Mouse (Mus musculus) C2C12 (cell line): ENCODE data around the gene Zbtb8os. TPM values are rescaled to one million over a fixed set of nuclear protein-coding genes. Genes with fewer than 3 reads are reported as not detected.

Experiments
- H3K27me3 ChIP-seq: one replicate; pipeline ENCODE4 v1.6.1; 2011; ENCODE audit not compliant: control insufficient read depth, insufficient read depth, insufficient read length
- H3K36me3 ChIP-seq: one replicate; pipeline ENCODE4 v1.6.1; 2011; ENCODE audit not compliant: control insufficient read depth, insufficient read depth
- H3K4me3 ChIP-seq: one replicate; pipeline ENCODE4 v1.5.1; 2011; ENCODE audit warnings: mild to moderate bottlenecking, control low read depth; ENCODE audit not compliant: poor library complexity, insufficient read depth, severe bottlenecking
- H3K79me2 ChIP-seq: one replicate; pipeline ENCODE4 v1.6.1; 2011; ENCODE audit not compliant: control insufficient read depth, insufficient read depth
- H3K79me3 ChIP-seq: one replicate; pipeline ENCODE4 v1.6.1; 2011; ENCODE audit warnings: low read depth, control low read depth
- H3ac ChIP-seq: one replicate; pipeline ENCODE3; 2011; ENCODE audit warnings: low read depth; ENCODE audit not compliant: control insufficient read depth, insufficient read length
- CEBPB ChIP-seq: IDR thresholded peaks from one replicate; pipeline ENCODE4 v1.6.1; 2011; ENCODE audit warnings: low read depth, mild to moderate bottlenecking, control low read depth, moderate library complexity
- CTCF ChIP-seq: IDR thresholded peaks from one replicate; pipeline ENCODE4 v1.5.1; 2011; ENCODE audit not compliant: control insufficient read depth, insufficient read depth, insufficient read length
- FOSL1 ChIP-seq: IDR thresholded peaks from one replicate; pipeline ENCODE4 v1.8.0; 2011; ENCODE audit warnings: mild to moderate bottlenecking, low read length; ENCODE audit not compliant: poor library complexity, insufficient read depth, severe bottlenecking
- MAX ChIP-seq: IDR thresholded peaks from one replicate; pipeline ENCODE4 v1.6.1; 2011; ENCODE audit warnings: mild to moderate bottlenecking, control low read depth
- MYOD1 ChIP-seq: IDR thresholded peaks from one replicate; pipeline ENCODE4 v1.6.1; 2011; ENCODE audit warnings: low read depth; ENCODE audit not compliant: control insufficient read depth, insufficient read length
- MYOG ChIP-seq: IDR thresholded peaks from one replicate; pipeline ENCODE4 v1.6.1; 2011; ENCODE audit not compliant: control insufficient read depth, insufficient read length; ENCODE audit errors: extremely low read depth
- USF1 ChIP-seq: IDR thresholded peaks from one replicate; pipeline ENCODE4 v1.6.1; 2011; ENCODE audit warnings: low read depth, mild to moderate bottlenecking, control low read depth, moderate library complexity
- polyA plus RNA-seq: library from polyadenylated mRNA; unstranded; fragments of >200 nt; fragmentation: generic; extraction: Trizol; gene quantifications from one replicate; pipeline ENCODE4 v1.2.1, GENCODE M21; 2012; ENCODE audit warnings: missing spikeins

Zbtb8os gene
- polyA plus RNA-seq, 1 experiment: 31.2 TPM

DNA sequence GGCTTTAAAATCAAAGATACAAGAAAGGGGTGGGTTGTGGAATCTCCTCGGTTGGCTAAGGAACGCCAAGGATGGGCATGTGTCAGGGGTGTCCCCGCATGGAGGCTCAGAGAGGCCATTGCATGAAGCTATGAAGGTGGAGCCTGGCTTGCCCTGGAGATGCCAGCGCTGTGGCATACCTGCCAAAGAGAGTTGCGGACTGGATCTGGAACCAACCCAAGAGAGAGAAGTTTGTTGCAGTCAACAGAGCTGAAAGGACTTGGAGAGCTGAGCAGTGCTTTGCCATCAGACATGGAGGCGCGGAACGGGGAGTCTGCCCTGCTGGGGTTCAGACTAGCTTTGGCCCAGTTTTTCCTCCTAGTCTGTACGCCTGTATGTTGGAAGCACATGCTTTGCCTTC lies 28.0 kb downstream of the Zbtb8os start:
- Histone ChIP-seq H3K4me3 (no peak overlapping the region), H3K79me3 (no peaks in the 10 kb centered on the region), H3K79me2 (no peaks in the 10 kb centered on the region), H3K27me3 (no peaks in the 10 kb centered on the region), H3ac (no peak overlapping the region), H3K36me3 (peaks cover under 1% of the 10 kb centered on the region)
- no peak for TF ChIP-seq USF1
- TF ChIP-seq MYOD1: no peak
- no peak for TF ChIP-seq MAX
- no peak for TF ChIP-seq CEBPB
- no peak for TF ChIP-seq MYOG
- TF ChIP-seq FOSL1: no peak
- no peak for TF ChIP-seq CTCF

- Histone ChIP-seq H3K36me3 (no peaks in the 10 kb centered on the region), H3K79me2 (no peaks in the 10 kb centered on the region), H3K79me3 (no peaks in the 10 kb centered on the region), H3ac (no peak overlapping the region), H3K27me3 (no peaks in the 10 kb centered on the region), H3K4me3 (no peak overlapping the region)
- no peak for TF ChIP-seq FOSL1
- TF ChIP-seq USF1: no peak
- TF ChIP-seq CEBPB: no peak
- no peak for TF ChIP-seq CTCF
- TF ChIP-seq MAX: no peak
- no peak for TF ChIP-seq MYOD1
- TF ChIP-seq MYOG: no peak
Observed at GRCm38 (mm10) chr4:129364379-129364778, 28.9 kb downstream of the Zbtb8os start.

GRCm38 (mm10) chr4:129365224-129365623 lies 29.7 kb downstream of the Zbtb8os start:
- Histone ChIP-seq H3K36me3 (no peaks in the 10 kb centered on the region), H3K79me2 (no peaks in the 10 kb centered on the region), H3ac (no peak overlapping the region), H3K4me3 (no peak overlapping the region), H3K79me3 (no peaks in the 10 kb centered on the region), H3K27me3 (no peaks in the 10 kb centered on the region)
- TF ChIP-seq FOSL1 (no peak), CEBPB (no peak), MAX (no peak), CTCF (no peak), USF1 (no peak), MYOG (no peak)

DNA sequence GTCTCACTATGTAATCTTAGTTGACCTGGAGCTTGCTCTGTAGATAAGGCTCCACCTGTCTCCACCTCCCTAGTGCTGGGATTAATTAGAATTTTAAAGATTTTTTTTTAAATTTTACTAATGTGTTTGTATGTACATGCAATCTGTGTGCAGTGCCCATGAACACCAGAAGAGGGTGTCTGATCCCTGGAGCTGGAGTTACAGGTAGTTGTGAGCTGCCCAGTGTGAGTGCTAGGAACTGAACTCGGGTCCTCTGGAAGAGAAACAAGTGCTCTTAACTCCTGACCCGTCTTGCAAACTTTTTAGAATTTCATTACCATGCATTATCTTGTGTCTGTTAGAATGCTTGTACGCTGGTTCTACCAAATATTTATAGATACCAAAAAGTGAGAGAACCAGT lies 35.9 kb downstream of the Zbtb8os start:
- H3K4me3 ChIP-seq: no peak overlapping the region
- H3K27me3 ChIP-seq: no peaks in the 10 kb centered on the region
- no peaks in the 10 kb centered on the region for H3K79me2 ChIP-seq
- no peak overlapping the region for H3ac ChIP-seq
- H3K79me3 ChIP-seq: no peaks in the 10 kb centered on the region
- TF ChIP-seq CTCF: no peak
- TF ChIP-seq USF1: no peak
- no peak for TF ChIP-seq MYOG
- no peaks in the 10 kb centered on the region for H3K36me3 ChIP-seq

GRCm38 (mm10) chr4:129373202-129373976 lies 37.9 kb downstream of the Zbtb8os start:
- no peak overlapping the region for H3K4me3 ChIP-seq
- TF ChIP-seq MYOG: no peak
- no peak for TF ChIP-seq MYOD1
- TF ChIP-seq CEBPB: no peak
- TF ChIP-seq CTCF: no peak
- no peak for TF ChIP-seq USF1
- no peak for TF ChIP-seq FOSL1
- no peak for TF ChIP-seq MAX
- no peaks in the 10 kb centered on the region for H3K36me3 ChIP-seq
- no peaks in the 10 kb centered on the region for H3K79me3 ChIP-seq
- no peak overlapping the region for H3ac ChIP-seq
- no peaks in the 10 kb centered on the region for H3K27me3 ChIP-seq
- H3K79me2 ChIP-seq: no peaks in the 10 kb centered on the region

DNA sequence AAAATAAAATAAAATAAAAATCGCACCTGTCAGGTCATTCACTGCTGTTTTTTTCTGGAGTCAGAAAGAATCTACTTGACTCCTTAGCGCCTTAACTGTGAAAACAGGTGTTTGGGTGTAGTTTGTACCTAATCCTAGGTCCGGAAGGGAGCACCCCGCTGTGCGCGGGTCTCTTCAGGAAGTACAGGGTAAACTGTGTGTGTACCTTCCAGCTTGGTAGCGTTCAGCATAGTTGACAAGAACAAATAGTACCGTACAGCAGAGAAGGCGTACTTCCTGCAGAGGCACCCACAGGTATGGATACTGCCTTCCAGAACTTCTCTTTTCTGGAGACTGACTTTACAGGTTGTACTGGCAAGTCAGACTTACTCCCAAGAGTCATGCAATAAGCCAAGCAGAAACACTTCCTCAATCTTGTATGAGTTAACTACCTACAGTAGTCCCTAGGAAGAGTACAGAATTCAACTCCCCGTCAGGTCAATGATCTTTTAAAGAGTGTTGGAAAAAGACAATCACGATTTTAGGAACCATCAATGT lies 38.8 kb downstream of the Zbtb8os start:
- no peaks in the 10 kb centered on the region for H3K27me3 ChIP-seq
- H3K36me3 ChIP-seq: no peaks in the 10 kb centered on the region
- H3K79me3 ChIP-seq: no peaks in the 10 kb centered on the region
- H3K79me2 ChIP-seq: no peaks in the 10 kb centered on the region
- no peak for TF ChIP-seq MAX
- no peak for TF ChIP-seq CEBPB
- no peak overlapping the region for H3ac ChIP-seq
- no peak overlapping the region for H3K4me3 ChIP-seq
